Mouse (Mus musculus) embryo, embryonic 9.5 days (tissue): ENCODE results near the gene Rhobtb1.

Source experiments
- DNase-seq: peaks from one replicate; pipeline ENCODE4 v3.0.0-alpha.2; 2017; ENCODE audit errors: extremely low spot score

Rhobtb1 gene

DNA sequence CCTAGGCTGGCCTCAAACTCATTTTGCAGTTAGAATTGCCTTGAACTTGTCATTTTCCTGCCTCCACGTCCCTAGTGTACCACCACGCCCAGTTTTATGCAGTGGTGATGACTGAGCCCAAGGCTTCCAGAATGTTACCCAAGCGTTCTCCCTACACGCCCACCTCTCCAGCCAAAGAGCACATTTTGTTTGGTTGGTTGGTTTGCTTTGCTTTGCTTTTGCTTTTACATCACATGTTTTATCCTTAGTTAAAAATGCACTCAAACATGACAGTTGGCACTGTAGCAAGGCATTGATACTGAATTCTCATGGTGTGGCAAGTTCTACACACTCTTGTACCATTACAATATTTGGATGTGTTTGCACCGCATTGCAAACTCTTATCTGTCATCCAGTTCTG is 12.0 kb downstream of the Rhobtb1 start:
- no peak for DNase-seq

GRCm38 (mm10) chr10:69165125-69165524 is 13.9 kb downstream of the Rhobtb1 start:
- peak; percentile 41 for DNase-seq

DNA sequence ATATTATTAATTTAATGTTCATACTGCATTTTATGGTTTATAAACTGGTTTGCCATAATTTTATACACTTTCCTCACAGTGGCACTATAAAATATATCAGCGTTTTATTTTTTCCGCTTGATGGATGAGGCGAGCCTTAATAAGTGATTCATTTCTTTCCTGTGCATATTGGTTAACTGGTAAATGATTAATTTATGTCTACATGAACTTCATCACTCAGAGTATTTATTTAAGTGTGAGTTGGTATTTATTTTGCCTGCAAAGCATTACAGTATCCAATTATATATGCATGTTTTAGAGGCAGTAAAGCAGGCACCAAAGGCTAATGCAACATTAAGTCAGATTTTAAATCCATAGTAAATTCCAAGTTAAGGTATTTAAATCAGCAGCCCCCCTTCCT is 14.6 kb downstream of the Rhobtb1 start:
- no peak for DNase-seq

- DNase-seq, result no peak
These were observed 15.3 kb downstream of the Rhobtb1 start for GRCm38 (mm10) chr10:69166514-69166913.

GRCm38 (mm10) chr10:69172412-69172811 is 21.2 kb downstream of the Rhobtb1 start:
- DNase-seq, result no peak

GRCm38 (mm10) chr10:69176116-69176515 is 24.9 kb downstream of the Rhobtb1 start:
- no peak for DNase-seq

GRCm38 (mm10) chr10:69179341-69179740 is 28.1 kb downstream of the Rhobtb1 start:
- DNase-seq, result no peak

GRCm38 (mm10) chr10:69180997-69181396 is 29.8 kb downstream of the Rhobtb1 start:
- DNase-seq, result no peak

GRCm38 (mm10) chr10:69184903-69185302 is 33.7 kb downstream of the Rhobtb1 start:
- no peak for DNase-seq

DNA sequence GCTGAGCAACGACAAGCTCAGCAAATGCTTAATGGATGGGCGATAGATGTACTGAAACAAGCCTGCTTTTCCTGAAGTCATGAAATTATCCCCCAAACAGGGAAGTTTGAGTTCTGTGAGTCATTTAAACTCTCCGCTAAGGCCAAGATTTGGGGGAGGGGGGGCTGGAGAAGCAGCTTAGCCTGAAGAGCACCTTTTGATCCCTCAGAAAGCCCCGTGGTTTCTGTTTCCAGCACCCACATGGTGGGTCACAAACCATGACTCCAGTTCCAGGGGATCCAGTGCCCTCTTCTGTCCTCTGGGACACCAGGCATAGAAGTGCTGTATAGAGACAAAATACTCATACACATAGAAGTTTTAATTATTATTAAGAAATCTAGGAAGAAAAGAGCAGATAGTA is 34.2 kb downstream of the Rhobtb1 start:
- DNase-seq, result no peak

DNA sequence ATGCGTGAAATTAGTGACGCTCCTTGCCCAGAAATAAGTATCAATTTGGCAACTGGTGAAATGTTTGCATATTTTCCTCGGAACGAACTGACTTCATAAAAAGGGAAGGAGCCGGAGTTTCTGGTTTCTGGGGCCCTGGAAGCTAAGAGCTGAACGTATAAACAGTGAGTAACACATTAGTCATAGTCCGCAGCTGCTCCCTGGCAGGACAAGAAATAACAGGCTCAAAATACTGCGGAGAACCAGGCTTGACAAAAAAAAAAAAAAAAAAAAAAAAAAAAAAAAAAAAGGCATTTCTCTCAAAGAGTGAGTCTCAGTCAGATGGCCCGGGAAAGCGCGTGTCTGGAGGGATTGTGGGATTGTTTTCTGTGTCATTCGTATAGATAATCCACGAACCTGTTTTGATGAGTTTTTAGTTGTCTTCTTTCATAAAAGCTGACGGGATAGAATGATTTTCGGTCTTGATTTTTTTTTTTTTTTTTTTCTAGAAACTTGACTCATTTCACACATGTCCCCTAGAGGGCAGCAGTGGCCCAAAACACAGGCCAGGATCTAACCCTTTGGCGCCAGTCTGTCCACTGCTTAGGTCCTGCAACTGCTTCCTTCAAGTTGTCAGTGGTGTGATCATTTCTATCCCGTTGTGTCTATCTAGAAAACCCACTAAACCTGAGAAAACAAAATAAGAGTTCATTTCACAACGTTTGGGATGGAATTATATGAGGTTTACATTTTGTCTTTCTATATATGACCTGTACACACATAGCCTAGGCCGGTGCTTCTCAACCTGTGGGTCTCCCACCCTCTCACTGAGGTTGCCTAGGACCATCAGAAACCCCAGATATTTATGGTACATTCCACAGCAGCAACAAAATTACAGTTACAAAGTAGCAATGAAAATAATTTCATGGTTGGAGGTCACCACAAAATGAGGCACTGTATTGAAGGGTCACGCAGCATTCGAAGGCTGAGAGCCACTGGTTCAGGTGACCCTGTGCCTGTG is 35.0 kb downstream of the Rhobtb1 start:
- peak; percentile 76 for DNase-seq

- no peak for DNase-seq
These were observed 36.7 kb downstream of the Rhobtb1 start for GRCm38 (mm10) chr10:69187773-69188443.

DNA sequence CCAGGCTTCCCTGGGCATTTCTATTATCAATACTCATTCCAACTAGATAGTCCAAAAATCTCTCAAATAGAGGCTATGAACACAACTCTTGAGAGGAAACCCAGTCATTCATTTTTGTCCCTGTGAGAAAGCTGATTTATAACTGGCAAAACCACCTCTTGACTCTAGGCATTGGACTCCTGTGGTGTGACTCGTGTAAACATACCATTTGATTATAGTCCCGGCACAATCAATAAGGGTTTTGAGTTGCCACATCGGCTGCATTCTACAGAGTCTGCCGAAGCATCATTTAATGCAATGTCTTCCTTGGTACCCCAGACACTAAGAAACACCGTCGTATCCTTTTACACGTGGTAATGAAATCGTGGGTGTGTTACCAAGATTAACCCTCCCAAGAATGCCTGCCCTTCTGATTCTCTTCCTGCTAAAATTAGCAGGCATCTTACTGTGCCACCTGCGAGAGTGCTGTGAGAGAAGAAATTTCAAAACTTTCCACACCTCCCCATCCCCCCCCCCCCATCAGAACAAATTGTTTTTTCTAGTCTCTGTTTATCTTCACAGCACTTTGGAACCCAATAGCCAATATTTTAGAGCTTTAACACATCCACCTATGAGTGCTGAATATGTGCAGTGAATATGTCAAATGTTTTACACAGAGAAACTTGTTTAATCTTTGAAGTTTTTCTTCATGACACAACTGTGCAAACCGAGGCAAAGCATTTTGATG is 39.4 kb downstream of the Rhobtb1 start:
- DNase-seq, result no peak

GRCm38 (mm10) chr10:69192266-69192665 is 41.0 kb downstream of the Rhobtb1 start:
- no peak for DNase-seq

- DNase-seq, result no peak
These were observed 42.5 kb downstream of the Rhobtb1 start for GRCm38 (mm10) chr10:69193721-69194120.

DNA sequence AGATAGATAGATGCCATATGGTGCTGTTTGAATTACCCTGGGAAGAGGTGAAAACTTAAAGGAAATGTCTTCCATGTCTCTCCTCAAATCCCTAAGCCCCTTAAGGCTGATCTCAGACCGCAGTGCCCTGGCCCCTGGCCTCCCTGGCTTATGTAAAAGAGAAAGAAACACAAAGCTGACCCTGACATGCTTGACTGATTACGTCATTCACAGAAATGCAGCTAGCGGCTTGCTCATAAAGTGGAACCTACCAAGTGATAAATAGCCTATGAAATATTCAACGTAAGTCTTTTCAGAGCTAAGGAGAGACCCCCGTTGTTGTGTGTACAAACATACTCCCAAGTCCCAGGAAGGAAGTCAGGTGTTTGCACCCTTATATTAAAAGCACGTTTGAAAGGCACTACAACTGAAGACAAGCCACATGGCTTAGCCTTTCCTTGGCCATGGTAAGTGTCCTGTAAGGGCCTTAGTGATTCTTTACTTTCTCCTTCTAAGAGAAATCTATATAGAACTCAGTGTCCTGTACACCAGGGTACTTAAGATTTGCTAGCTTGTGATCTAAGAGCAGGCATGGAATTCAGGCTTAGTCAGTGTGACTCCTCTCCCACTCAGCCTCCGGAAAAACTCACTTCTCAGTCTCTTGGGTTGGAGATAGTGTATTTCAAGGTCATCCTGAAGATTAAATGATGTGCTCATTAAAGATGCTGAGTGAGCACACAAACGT is 53.6 kb downstream of the Rhobtb1 start:
- DNase-seq, result no peak

DNA sequence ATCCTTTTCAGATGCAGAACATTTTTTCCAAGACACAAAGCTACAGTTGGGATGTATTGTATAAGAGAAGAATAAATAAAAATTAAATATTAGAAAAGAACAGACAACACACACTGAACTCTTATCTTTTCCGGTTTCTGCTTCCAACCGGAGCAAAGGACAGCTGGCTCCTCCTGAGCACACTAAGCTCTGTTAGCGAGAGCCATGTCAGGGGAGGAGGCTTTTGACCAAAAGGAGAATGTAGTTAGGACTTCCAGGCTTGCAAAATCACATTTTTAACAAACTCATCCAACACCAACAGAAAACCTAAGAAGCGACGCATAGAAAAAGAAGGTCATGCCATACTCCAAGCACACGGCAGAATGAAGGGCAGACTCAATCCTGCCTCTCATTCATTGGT is 54.8 kb downstream of the Rhobtb1 start:
- DNase-seq, result no peak

DNA sequence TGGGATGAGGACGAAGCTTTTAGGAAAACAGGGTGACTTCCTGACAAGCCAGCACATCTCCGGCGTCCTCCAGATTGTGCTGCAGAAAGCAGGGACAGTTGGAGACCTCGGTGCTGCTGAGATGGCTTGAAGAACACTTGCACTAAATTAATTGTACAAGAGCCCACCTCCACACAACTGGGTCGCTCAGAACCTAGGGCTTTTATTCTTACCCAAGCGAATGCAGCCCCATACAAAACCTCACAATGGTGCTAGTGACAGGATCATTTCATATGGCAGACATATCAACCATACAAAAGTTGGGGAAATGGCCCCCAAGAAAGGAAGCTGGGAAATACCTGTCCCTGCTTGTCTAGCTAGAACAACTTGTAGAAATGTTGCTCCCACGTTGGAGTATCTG is 56.2 kb downstream of the Rhobtb1 start:
- no peak for DNase-seq

GRCm38 (mm10) chr10:69207981-69208630 is 56.9 kb downstream of the Rhobtb1 start:
- DNase-seq, result no peak

GRCm38 (mm10) chr10:69208705-69209104 is 57.5 kb downstream of the Rhobtb1 start:
- DNase-seq, result no peak

DNA sequence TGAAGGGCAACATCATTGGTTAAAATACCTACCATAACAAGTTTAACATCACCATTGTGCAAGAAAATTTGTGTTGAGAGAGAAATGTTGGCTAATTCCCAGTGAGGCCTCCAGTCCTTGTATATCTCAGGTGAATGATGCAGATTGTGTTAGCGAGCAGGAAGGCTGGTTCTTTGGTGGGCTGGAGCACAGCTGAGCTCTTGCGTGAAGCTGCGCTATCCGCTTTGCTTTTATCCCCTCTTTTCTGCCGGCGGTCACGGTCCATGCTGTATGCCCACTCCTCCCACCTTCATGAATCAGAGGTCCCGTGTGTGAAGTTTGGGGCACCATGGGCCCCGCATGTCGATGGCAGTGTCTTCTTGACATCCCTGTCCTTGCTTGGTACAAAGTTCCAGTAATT is 58.8 kb downstream of the Rhobtb1 start:
- no peak for DNase-seq
